Mouse (Mus musculus) kidney, postnatal 0 days (tissue): ENCODE measurements around the gene Odf4. TPM values are rescaled to one million over a fixed set of nuclear protein-coding genes. Genes with fewer than 3 reads are reported as not detected.
A peak's percentile ranks its signal among the peaks of the same experiment; 100 is the strongest.

Experiments
- ATAC-seq: fragments of 200-750 bp; cut with Nextera tagmentation; replicated peaks from 2 replicates; pipeline ENCODE4 v1.8.0; 2017; ENCODE audit warnings: low read depth, moderate number of reproducible peaks, moderate TSS enrichment, moderate library complexity; ENCODE audit not compliant: low FRiP score
- DNase-seq: peaks from one replicate; pipeline ENCODE4 v3.0.0-alpha.2; 2016; ENCODE audit warnings: low spot score
- H3K27ac ChIP-seq: fragments of 300-500 bp; sonication (generic); 2 replicates; pipeline ENCODE4 v1.5.1; 2014; ENCODE audit warnings: mild to moderate bottlenecking
- H3K27me3 ChIP-seq: fragments of 300-500 bp; sonication (generic); 2 replicates; pipeline ENCODE4 v1.6.1; 2014; ENCODE audit warnings: low read length, mixed read lengths; ENCODE audit not compliant: insufficient read depth
- H3K36me3 ChIP-seq: fragments of 300-500 bp; sonication (generic); 2 replicates; pipeline ENCODE4 v1.6.1; 2014; ENCODE audit warnings: low read length, mixed read lengths; ENCODE audit not compliant: insufficient read depth
- H3K4me1 ChIP-seq: fragments of 300-500 bp; sonication (generic); replicated peaks from 2 replicates; pipeline ENCODE4 v1.6.1; 2014; ENCODE audit warnings: antibody characterized with exemption, low read length, mixed read lengths; ENCODE audit not compliant: insufficient read depth
- H3K4me2 ChIP-seq: fragments of 300-500 bp; sonication (generic); 2 replicates; pipeline ENCODE4 v1.6.1; 2014; ENCODE audit warnings: mild to moderate bottlenecking, low read length, moderate library complexity, mixed read lengths
- H3K4me3 ChIP-seq: fragments of 300-500 bp; sonication (generic); replicated peaks from 2 replicates; pipeline ENCODE4 v1.5.1; 2014; ENCODE audit warnings: low read depth, low read length
- H3K9ac ChIP-seq: fragments of 300-500 bp; sonication (generic); 2 replicates; pipeline ENCODE4 v1.6.1; 2014; ENCODE audit warnings: low read depth, low read length
- H3K9me3 ChIP-seq: fragments of 300-500 bp; sonication (generic); replicated peaks from 2 replicates; pipeline ENCODE4 v1.6.1; 2016; ENCODE audit warnings: low read length, inconsistent platforms, mixed read lengths
- CTCF ChIP-seq: IDR thresholded peaks from 2 replicates; pipeline ENCODE4 v1.5.1; 2016; ENCODE audit warnings: antibody characterized with exemption, low read depth, mild to moderate bottlenecking, moderate library complexity
- WGBS: fragments of 180-500 bp; shearing (Covaris S2); extraction: QIAGEN DNeasy Blood & Tissue Kit; methylation state at CpG from one replicate; pipeline ENCODE4 v1.1.7; 2014; 5-methylcytosine and 5-hydroxymethylcytosine counted together
- polyA plus RNA-seq: library from polyadenylated mRNA; unstranded; fragments of >200 nt; fragmentation: Nextera tagmentation; extraction: Ambion mirVana; gene quantifications from 2 replicates; pipeline ENCODE4 v1.2.1, GENCODE M21; 2015

Gene Odf4
- polyA plus RNA-seq, 1 experiment from 2014 or later, result 0.29 TPM

DNA sequence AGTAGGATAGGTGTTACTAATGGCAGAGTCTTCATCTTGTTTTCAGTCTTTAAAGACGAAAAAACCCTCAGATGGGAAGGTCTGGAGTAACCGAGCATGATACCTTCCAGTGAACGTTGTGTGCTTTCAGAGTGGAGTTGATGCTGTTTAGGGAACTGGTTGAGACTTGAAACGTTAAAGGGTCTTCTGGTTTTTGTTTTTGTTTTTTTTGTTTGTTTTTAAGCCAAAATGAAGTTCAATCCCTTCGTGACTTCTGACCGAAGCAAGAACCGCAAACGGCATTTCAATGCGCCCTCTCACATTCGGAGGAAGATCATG is 24.9 kb downstream of the Odf4 start:
- no peak for TF ChIP-seq CTCF
- H3K27ac ChIP-seq, result peak overlapping the region; percentile 94
- peaks cover 5% of the 10 kb centered on the region for H3K4me1 ChIP-seq
- no peaks in the 10 kb centered on the region for H3K9me3 ChIP-seq
- peaks cover 29% of the 10 kb centered on the region for H3K36me3 ChIP-seq
- H3K4me3 ChIP-seq, result peak overlapping the region; percentile 62
- H3K9ac ChIP-seq, result peak overlapping the region; percentile 82
- H3K27me3 ChIP-seq, result no peaks in the 10 kb centered on the region
- ATAC-seq, result no peak; the same call in 1 of the 2 replicates
- 1% methylated on average over 10 of the region's 10 CpGs for WGBS
- H3K4me2 ChIP-seq, result peak overlapping the region; percentile 61
- DNase-seq, result no peak

DNA sequence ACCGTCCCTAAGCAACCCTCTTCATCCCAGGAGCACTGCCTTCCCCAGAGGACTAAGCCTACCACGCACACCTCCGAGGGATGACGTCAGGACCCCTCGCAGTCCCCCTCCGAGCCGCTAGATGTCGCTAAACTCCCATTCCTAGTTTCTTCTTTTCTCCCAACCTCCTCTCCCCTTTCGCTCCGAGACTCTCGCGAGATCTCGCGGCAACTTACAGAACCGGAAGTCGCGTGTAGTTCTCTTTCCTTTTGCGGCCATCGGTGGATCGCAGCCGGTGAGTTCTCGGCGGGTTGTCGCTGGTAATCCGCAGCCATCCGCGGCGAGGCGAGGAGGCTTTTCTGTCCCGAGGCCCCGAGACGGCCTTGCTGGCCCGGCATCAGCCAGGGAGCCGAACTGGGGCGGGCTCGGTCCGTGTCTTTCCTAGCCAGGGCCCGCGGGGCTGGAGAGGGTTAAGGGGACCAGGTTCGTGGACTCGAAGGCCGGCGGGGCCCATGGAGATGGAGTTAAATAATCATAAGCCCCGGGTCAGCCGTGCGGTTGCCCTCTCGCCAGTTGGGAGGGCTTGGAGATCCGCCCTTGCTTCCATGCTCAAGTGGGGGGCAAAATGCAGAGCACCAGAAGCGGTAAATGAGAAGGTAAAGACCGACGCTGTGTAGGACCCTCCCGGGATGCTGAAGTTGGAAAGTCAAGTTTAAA is 25.4 kb downstream of the Odf4 start, which contains the start of gene Rpl26:
TSS of gene Rpl26 (plus strand) at position 233 of the 696 bp plus-strand sequence.
- WGBS, result under 1% methylated on average over 52 of the region's 52 CpGs
- peak; percentile 99 for TF ChIP-seq CTCF
- peaks cover 29% of the 10 kb centered on the region for H3K36me3 ChIP-seq
- H3K9me3 ChIP-seq, result no peaks in the 10 kb centered on the region
- peak within 1 kb of the TSS; percentile 94 for H3K27ac ChIP-seq
- ATAC-seq, result peak; percentile 86
- peaks cover 5% of the 10 kb centered on the region for H3K4me1 ChIP-seq
- peak within 1 kb of the TSS; percentile 82 for H3K9ac ChIP-seq
- DNase-seq, result peak; percentile 98
- peak within 1 kb of the TSS; percentile 62 for H3K4me3 ChIP-seq
- H3K4me2 ChIP-seq, result peak within 1 kb of the TSS; percentile 71
- H3K27me3 ChIP-seq, result no peaks in the 10 kb centered on the region

DNA sequence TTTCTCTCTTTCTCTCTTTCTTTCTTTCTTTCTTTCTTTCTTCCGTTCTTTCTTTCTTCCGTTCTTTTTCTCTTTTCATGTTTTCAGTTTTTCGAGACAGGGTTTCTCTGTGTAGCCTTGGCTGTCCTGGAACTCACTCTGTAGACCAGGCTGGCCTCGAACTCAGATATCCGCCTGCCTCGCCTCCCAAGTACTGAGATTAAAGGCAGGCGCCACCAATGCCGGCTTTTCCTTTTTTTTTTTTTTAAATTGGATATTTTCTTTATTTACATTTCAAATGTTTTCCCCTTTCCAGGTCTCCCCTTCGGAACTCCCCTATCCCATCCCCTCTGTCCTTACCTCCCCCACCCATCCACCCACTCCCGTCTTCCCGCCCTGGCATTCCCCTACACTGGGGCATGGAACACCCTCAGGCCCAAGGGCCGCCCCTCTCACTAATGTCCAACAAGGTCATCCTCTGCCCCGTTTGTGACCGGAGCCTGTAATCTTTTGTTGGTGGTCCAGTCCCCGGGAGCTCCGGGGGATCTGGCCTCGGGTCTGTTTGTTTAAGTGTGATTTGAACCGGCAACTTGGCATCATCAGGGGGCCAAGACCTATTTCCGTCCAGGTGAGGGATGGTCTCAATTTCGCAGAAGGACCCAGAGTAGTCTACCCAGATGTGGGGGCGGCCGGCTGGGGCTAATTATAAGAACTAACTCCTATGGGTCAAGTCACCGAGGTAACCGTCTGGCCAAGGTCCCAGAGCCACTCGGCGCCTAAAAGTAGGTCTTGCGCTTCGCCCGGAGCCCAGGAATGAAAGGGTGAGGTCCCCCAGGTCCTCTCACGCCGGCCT is 26.1 kb downstream of the Odf4 start:
- Histone ChIP-seq H3K4me2 (peak overlapping the region; percentile 71), H3K9ac (peak overlapping the region; percentile 43), H3K27ac (no peak overlapping the region), H3K4me3 (peak overlapping the region; percentile 62; the same call in 1 of the 2 replicates), H3K27me3 (no peaks in the 10 kb centered on the region), H3K4me1 (peaks cover 5% of the 10 kb centered on the region), H3K36me3 (peaks cover 24% of the 10 kb centered on the region), H3K9me3 (no peaks in the 10 kb centered on the region)
- 27% methylated on average over 31 of the region's 31 CpGs for WGBS
- DNase-seq, result no peak
- TF ChIP-seq CTCF, result no peak
- no peak for ATAC-seq

DNA sequence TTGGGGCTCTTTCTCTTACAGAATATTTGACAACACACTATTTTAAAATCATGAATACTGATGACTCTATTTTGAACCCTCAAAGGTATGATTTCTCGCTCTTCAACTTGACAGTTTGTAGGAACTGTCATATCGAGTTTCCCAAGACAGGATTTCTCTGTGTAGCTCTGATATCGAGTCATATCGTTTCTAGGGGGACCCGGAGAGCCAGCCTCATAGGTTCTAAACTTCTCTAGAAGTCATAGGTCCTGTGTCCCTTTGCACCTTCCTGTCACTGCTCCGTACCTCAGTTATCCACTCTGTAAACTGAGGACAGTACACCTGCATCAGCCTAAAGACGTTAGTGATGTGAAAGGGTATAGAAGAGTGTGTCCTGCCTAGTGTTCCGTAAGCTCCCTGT is 27.1 kb downstream of the Odf4 start:
- Histone ChIP-seq H3K4me2 (no peak overlapping the region), H3K27ac (no peak overlapping the region), H3K9ac (no peak overlapping the region), H3K9me3 (no peaks in the 10 kb centered on the region), H3K36me3 (peaks cover 17% of the 10 kb centered on the region), H3K4me1 (peaks cover 5% of the 10 kb centered on the region), H3K4me3 (no peak overlapping the region), H3K27me3 (no peaks in the 10 kb centered on the region)
- 79% methylated on average over 8 of the region's 8 CpGs for WGBS
- no peak for TF ChIP-seq CTCF
- DNase-seq (no peak), ATAC-seq (no peak)

DNA sequence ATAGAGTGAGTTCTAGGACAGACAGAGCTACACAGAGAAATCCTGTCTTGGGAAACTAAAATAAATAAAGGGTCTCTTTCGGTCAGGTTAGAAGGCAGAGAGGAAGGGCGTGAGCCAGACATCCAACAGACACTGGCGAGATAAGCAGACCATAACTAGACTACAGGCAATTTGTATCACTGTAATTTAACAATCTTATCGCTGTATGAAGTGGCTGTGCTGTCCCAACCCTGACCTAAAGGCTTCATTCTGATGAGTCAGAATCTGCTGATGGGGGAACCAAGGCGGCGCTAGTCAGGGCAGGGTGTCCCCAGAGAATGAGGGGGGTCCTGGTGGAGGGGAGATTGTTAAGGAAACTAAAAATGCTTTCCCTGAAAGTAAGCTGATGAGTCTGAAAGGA is 28.1 kb downstream of the Odf4 start:
- Histone ChIP-seq H3K27me3 (no peaks in the 10 kb centered on the region), H3K9ac (no peak overlapping the region), H3K36me3 (peaks cover 10% of the 10 kb centered on the region), H3K27ac (no peak overlapping the region), H3K4me2 (no peak overlapping the region), H3K9me3 (no peaks in the 10 kb centered on the region), H3K4me1 (peaks cover 5% of the 10 kb centered on the region), H3K4me3 (no peak overlapping the region)
- ATAC-seq, result no peak
- WGBS, result 86% methylated on average over 6 of the region's 6 CpGs
- no peak for DNase-seq
- no peak for TF ChIP-seq CTCF

DNA sequence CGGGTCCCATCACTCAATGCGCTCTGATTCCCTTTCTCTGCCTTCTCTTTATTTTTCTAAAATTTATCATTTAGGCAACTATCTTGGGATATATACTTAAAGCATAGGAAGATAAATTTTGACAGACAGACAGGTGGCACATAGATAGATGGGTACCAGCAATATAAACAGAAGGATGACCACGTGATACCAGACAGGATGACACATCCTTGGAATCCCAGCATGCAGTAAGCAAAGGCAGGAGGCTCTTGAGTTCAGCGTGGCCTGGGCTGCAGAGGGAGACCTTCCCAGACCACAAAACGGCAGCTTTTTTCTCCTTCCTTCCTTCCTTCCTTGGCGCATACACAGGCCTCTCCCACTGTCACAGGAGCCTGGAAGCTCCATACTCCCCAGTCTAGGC is 29.0 kb downstream of the Odf4 start:
- DNase-seq, result no peak
- H3K27ac ChIP-seq, result no peak overlapping the region
- WGBS, result 66% methylated on average over 6 of the region's 6 CpGs
- H3K4me3 ChIP-seq, result no peak overlapping the region
- H3K9ac ChIP-seq, result no peak overlapping the region
- no peak for TF ChIP-seq CTCF
- H3K27me3 ChIP-seq, result no peaks in the 10 kb centered on the region
- no peak for ATAC-seq
- no peaks in the 10 kb centered on the region for H3K9me3 ChIP-seq
- H3K4me2 ChIP-seq, result no peak overlapping the region
- H3K4me1 ChIP-seq, result peaks cover 5% of the 10 kb centered on the region
- 0 out of 2 replicates have a peak, but pooled peaks cover under 1% of the 10 kb centered on the region for H3K36me3 ChIP-seq
